Mouse (Mus musculus) limb, embryonic 14.5 days (tissue): ENCODE measurements around the gene Sdk2. TPM values are rescaled to one million over a fixed set of nuclear protein-coding genes. Genes with fewer than 3 reads are reported as not detected.
A peak's percentile ranks its signal among the peaks of the same experiment; 100 is the strongest.

ENCODE experiments used
- ATAC-seq: fragments of 200-750 bp; cut with Nextera tagmentation; 2 replicates; pipeline ENCODE4 v1.8.0; 2017; ENCODE audit warnings: low read depth, moderate number of reproducible peaks, moderate TSS enrichment; ENCODE audit not compliant: low FRiP score
- DNase-seq: peaks from one replicate; pipeline ENCODE4 v3.0.0-alpha.2; 2015; ENCODE audit warnings: low spot score
- H3K27ac ChIP-seq: fragments of 300-500 bp; sonication (generic); replicated peaks from 2 replicates; pipeline ENCODE4 v1.5.1; 2014; ENCODE audit warnings: low read depth, mild to moderate bottlenecking, low read length, moderate library complexity, mixed read lengths
- H3K27me3 ChIP-seq: fragments of 300-500 bp; sonication (generic); 2 replicates; pipeline ENCODE4 v1.6.1; 2014; ENCODE audit warnings: low read length, mixed read lengths; ENCODE audit not compliant: control insufficient read depth, insufficient read depth
- H3K36me3 ChIP-seq: fragments of 300-500 bp; sonication (generic); 2 replicates; pipeline ENCODE4 v1.6.1; 2014; ENCODE audit warnings: mild to moderate bottlenecking, low read length, moderate library complexity, mixed read lengths; ENCODE audit not compliant: control insufficient read depth, insufficient read depth
- H3K4me1 ChIP-seq: fragments of 300-500 bp; sonication (generic); 2 replicates; pipeline ENCODE4 v1.6.1; 2014; ENCODE audit warnings: antibody characterized with exemption, low read length, mixed read lengths; ENCODE audit not compliant: control insufficient read depth, insufficient read depth
- H3K4me2 ChIP-seq: fragments of 300-500 bp; sonication (generic); replicated peaks from 2 replicates; pipeline ENCODE4 v1.6.1; 2014; ENCODE audit warnings: low read depth, mild to moderate bottlenecking, low read length, moderate library complexity; ENCODE audit not compliant: severe bottlenecking
- H3K4me3 ChIP-seq: fragments of 300-500 bp; sonication (generic); replicated peaks from 2 replicates; pipeline ENCODE4 v1.5.1; 2014; ENCODE audit warnings: low read length
- H3K9ac ChIP-seq: fragments of 300-500 bp; sonication (generic); 2 replicates; pipeline ENCODE4 v1.6.1; 2014; ENCODE audit warnings: mild to moderate bottlenecking, low read depth, low read length, moderate library complexity; ENCODE audit not compliant: severe bottlenecking
- H3K9me3 ChIP-seq: fragments of 300-500 bp; sonication (generic); 2 replicates; pipeline ENCODE4 v1.6.1; 2016; ENCODE audit warnings: low read length; ENCODE audit not compliant: control insufficient read depth
- POLR2A ChIP-seq: fragments of 200-500 bp; IDR thresholded peaks from 2 replicates; pipeline ENCODE4 v1.8.0; 2012; ENCODE audit warnings: inconsistent platforms, mild to moderate bottlenecking, moderate library complexity, borderline replicate concordance; ENCODE audit not compliant: insufficient read depth, insufficient read length; ENCODE audit errors: extremely low read depth
- WGBS: fragments of 180-500 bp; shearing (Covaris S2); extraction: QIAGEN DNeasy Blood & Tissue Kit; methylation state at CpG from one replicate; pipeline ENCODE4 v1.1.7; 2014; 5-methylcytosine and 5-hydroxymethylcytosine counted together
- polyA plus RNA-seq, 2 experiments: library from polyadenylated mRNA; depleted of rRNA in 1 of 2; stranded (reverse) in 1 of 2; unstranded in 1 of 2; fragments of >200 nt; fragmentation: Nextera tagmentation in 1 of 2; extraction: Ambion mirVana in 1 of 2; gene quantifications; 2 replicates each; pipeline versions ENCODE4 v1.2.1 to v1.2.3; 2012 to 2014

Gene Sdk2
- polyA plus RNA-seq, 2 experiments = 8.0 to 11.6 TPM

DNA sequence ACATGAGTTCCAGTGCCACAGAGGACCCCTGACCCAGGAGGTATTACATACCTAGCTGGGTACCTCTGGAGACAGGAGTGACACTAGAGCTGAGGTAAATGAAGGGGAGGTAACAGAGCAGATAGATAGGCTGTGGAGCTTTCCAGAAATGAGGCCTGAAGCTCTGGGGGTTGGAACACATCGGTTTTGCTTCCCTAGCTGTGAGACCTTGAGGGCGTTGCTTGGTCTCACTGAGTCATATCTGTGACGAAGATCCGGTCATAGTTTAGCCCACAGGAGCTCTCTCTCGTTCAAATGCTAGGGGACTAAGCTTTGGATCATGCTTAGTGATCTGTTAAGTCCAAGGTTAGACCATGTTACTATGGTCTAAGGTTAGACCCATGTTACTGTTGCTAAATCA, 308.0 kb downstream of the Sdk2 start:
- no peak for TF ChIP-seq POLR2A
- H3K4me2 ChIP-seq = no peak overlapping the region
- peaks cover 13% of the 10 kb centered on the region for H3K4me1 ChIP-seq
- DNase-seq = no peak
- no peak for ATAC-seq
- no peaks in the 10 kb centered on the region for H3K27me3 ChIP-seq
- no peak overlapping the region for H3K27ac ChIP-seq
- no peaks in the 10 kb centered on the region for H3K9me3 ChIP-seq
- H3K9ac ChIP-seq = no peak overlapping the region
- WGBS = 92% methylated on average over 5 of the region's 5 CpGs
- no peaks in the 10 kb centered on the region for H3K36me3 ChIP-seq
- H3K4me3 ChIP-seq = no peak overlapping the region

DNA sequence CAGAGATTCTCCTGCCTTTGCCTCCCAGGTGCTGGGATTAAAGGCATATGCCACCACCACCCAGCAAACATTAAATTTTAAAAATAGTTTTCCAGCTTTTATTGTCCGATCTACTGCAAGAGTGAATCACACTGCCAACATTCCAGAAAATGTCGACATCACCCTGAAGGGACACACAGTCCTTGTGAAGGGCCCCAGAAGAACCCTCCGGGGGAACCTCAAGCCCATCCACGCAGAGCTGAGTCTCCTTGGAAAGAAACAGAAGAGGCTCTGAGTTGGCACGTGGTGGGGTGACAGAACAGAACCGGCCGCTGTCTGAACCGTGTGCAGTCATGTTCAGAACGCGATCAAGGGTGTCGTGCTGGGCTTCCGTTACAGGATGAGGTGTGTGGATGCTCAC, 310.3 kb downstream of the Sdk2 start:
- H3K27ac ChIP-seq = no peak overlapping the region
- peaks cover 10% of the 10 kb centered on the region for H3K4me1 ChIP-seq
- H3K36me3 ChIP-seq = no peaks in the 10 kb centered on the region
- DNase-seq = no peak
- H3K9ac ChIP-seq = no peak overlapping the region
- no peak overlapping the region for H3K4me3 ChIP-seq
- WGBS = 85% methylated on average over 12 of the region's 12 CpGs
- no peaks in the 10 kb centered on the region for H3K27me3 ChIP-seq
- no peak overlapping the region for H3K4me2 ChIP-seq
- TF ChIP-seq POLR2A = no peak
- H3K9me3 ChIP-seq = no peaks in the 10 kb centered on the region
- ATAC-seq = no peak

GRCm38 (mm10) chr11:113755878-113756277, 311.0 kb downstream of the Sdk2 start:
- no peak for TF ChIP-seq POLR2A
- DNase-seq (no peak), ATAC-seq (no peak)
- WGBS = 91% methylated on average over 14 of the region's 14 CpGs
- no peak overlapping the region for H3K9ac ChIP-seq
- no peak overlapping the region for H3K4me2 ChIP-seq
- no peaks in the 10 kb centered on the region for H3K27me3 ChIP-seq
- no peaks in the 10 kb centered on the region for H3K36me3 ChIP-seq
- H3K4me3 ChIP-seq = no peak overlapping the region
- no peaks in the 10 kb centered on the region for H3K9me3 ChIP-seq
- peaks cover 10% of the 10 kb centered on the region for H3K4me1 ChIP-seq
- H3K27ac ChIP-seq = no peak overlapping the region

GRCm38 (mm10) chr11:113754845-113755244, 312.0 kb downstream of the Sdk2 start:
- no peak for ATAC-seq
- no peak for DNase-seq
- Histone ChIP-seq H3K4me1 (peaks cover 10% of the 10 kb centered on the region), H3K4me3 (no peak overlapping the region), H3K9ac (no peak overlapping the region), H3K27ac (no peak overlapping the region), H3K9me3 (no peaks in the 10 kb centered on the region), H3K4me2 (no peak overlapping the region), H3K36me3 (no peaks in the 10 kb centered on the region), H3K27me3 (no peaks in the 10 kb centered on the region)
- no peak for TF ChIP-seq POLR2A
- 25% methylated on average over 9 of the region's 9 CpGs for WGBS

GRCm38 (mm10) chr11:113752685-113753430, 314.0 kb downstream of the Sdk2 start:
- Histone ChIP-seq H3K36me3 (peaks cover 9% of the 10 kb centered on the region), H3K4me2 (no peak overlapping the region; the same call in 1 of the 2 replicates), H3K4me1 (peaks cover 24% of the 10 kb centered on the region), H3K27me3 (no peaks in the 10 kb centered on the region), H3K4me3 (no peak overlapping the region; the same call in 1 of the 2 replicates), H3K9me3 (no peaks in the 10 kb centered on the region), H3K9ac (no peak overlapping the region), H3K27ac (no peak overlapping the region)
- no peak for DNase-seq
- no peak for TF ChIP-seq POLR2A
- WGBS = 95% methylated on average over 10 of the region's 10 CpGs
- ATAC-seq = no peak

GRCm38 (mm10) chr11:113752158-113752661, 314.6 kb downstream of the Sdk2 start:
- H3K36me3 ChIP-seq = peaks cover 12% of the 10 kb centered on the region
- 14% methylated on average over 15 of the region's 15 CpGs for WGBS
- H3K4me1 ChIP-seq = peaks cover 30% of the 10 kb centered on the region
- H3K27me3 ChIP-seq = no peaks in the 10 kb centered on the region
- no peaks in the 10 kb centered on the region for H3K9me3 ChIP-seq
- peak overlapping the region; percentile 90 for H3K4me3 ChIP-seq
- no peak for TF ChIP-seq POLR2A
- peak overlapping the region; percentile 97 for H3K27ac ChIP-seq
- DNase-seq (no peak), ATAC-seq (peak; percentile 2; the same call in 1 of the 2 replicates)
- peak overlapping the region; percentile 88 for H3K9ac ChIP-seq
- H3K4me2 ChIP-seq = peak overlapping the region; percentile 75
